Mouse (Mus musculus): ENCODE data around the gene Xrcc1.
A peak's percentile ranks its signal among the peaks of the same experiment; 100 is the strongest.

Gene Xrcc1

GRCm38 (mm10) chr7:24566206-24566605, 20.1 kb downstream of the Xrcc1 start:
- no peak for DNase-seq

GRCm38 (mm10) chr7:24568512-24568911, 22.4 kb downstream of the Xrcc1 start:
- no peak for DNase-seq

GRCm38 (mm10) chr7:24571071-24571470, 25.0 kb downstream of the Xrcc1 start:
- no peak for DNase-seq

- no peak for DNase-seq
Measured at GRCm38 (mm10) chr7:24572455-24572854, 26.4 kb downstream of the Xrcc1 start.

GRCm38 (mm10) chr7:24574224-24574796, 28.2 kb downstream of the Xrcc1 start:
- DNase-seq = peak; percentile 31

GRCm38 (mm10) chr7:24577811-24578210, 31.7 kb downstream of the Xrcc1 start:
- no peak for DNase-seq

GRCm38 (mm10) chr7:24584876-24585275, 38.8 kb downstream of the Xrcc1 start:
- DNase-seq = no peak

- no peak for DNase-seq
Measured at GRCm38 (mm10) chr7:24585995-24586394, 39.9 kb downstream of the Xrcc1 start.

GRCm38 (mm10) chr7:24586828-24587227, 40.7 kb downstream of the Xrcc1 start:
- peak; percentile 52 for DNase-seq

- DNase-seq = peak; percentile 78
Measured at GRCm38 (mm10) chr7:24587330-24588105, 41.4 kb downstream of the Xrcc1 start, which contains the start of the genes Ethe1 and Zfp575. Ethe1 (plus strand) TSS chr7:24587543. Zfp575 (minus strand) TSS chr7:24587641.

GRCm38 (mm10) chr7:24588336-24588735, 42.2 kb downstream of the Xrcc1 start:
- peak; percentile 68 for DNase-seq

GRCm38 (mm10) chr7:24591735-24592134, 45.6 kb downstream of the Xrcc1 start:
- no peak for DNase-seq

- DNase-seq = no peak
Measured at GRCm38 (mm10) chr7:24592163-24592562, 46.1 kb downstream of the Xrcc1 start.

GRCm38 (mm10) chr7:24592781-24593180, 46.7 kb downstream of the Xrcc1 start:
- no peak for DNase-seq

GRCm38 (mm10) chr7:24593621-24594308, 47.7 kb downstream of the Xrcc1 start:
- DNase-seq = peak; percentile 77

GRCm38 (mm10) chr7:24594309-24594803, 48.3 kb downstream of the Xrcc1 start:
- no peak for DNase-seq

- no peak for DNase-seq
Measured at GRCm38 (mm10) chr7:24595464-24595863, 49.4 kb downstream of the Xrcc1 start.

- DNase-seq = no peak
Measured at GRCm38 (mm10) chr7:24598121-24598520, 52.0 kb downstream of the Xrcc1 start.

- DNase-seq = peak; percentile 49
Measured at GRCm38 (mm10) chr7:24599211-24600067, 53.4 kb downstream of the Xrcc1 start.

- peak; percentile 98 for DNase-seq
Measured at GRCm38 (mm10) chr7:24600941-24601597, 55.0 kb downstream of the Xrcc1 start.

GRCm38 (mm10) chr7:24605561-24605960, 59.5 kb downstream of the Xrcc1 start:
- DNase-seq = peak; percentile 36

GRCm38 (mm10) chr7:24606046-24606445, 60.0 kb downstream of the Xrcc1 start:
- no peak for DNase-seq
